Mouse (Mus musculus) cerebellum, adult 2 months (tissue): ENCODE results near the gene Smarcd3. TPM values are rescaled to one million over a fixed set of nuclear protein-coding genes. Genes with fewer than 3 reads are reported as not detected.
"Not testable (repeated sequence)": the region's sequence is repeated elsewhere in the genome, so short reads cannot be mapped to it uniquely, and the experiment has no call there.

Source experiments
- DNase-seq, 2 experiments: peaks; one replicate each; pipeline ENCODE4 v3.0.0; 2021
- H3K27ac ChIP-seq: fragments of 200-500 bp; 2 replicates; pipeline ENCODE4 v1.5.1; 2012; ENCODE audit warnings: low read length, control low read depth, inconsistent platforms; ENCODE audit not compliant: insufficient read depth
- H3K27me3 ChIP-seq: fragments of 200-500 bp; 2 replicates; pipeline ENCODE4 v1.6.1; 2012; ENCODE audit warnings: inconsistent platforms, mild to moderate bottlenecking, low read length, moderate library complexity; ENCODE audit not compliant: control insufficient read depth, insufficient read depth
- H3K4me1 ChIP-seq: fragments of 200-500 bp; 2 replicates; pipeline ENCODE4 v1.6.1; 2011; ENCODE audit warnings: low read length; ENCODE audit not compliant: control insufficient read depth, insufficient read depth
- H3K4me3 ChIP-seq: fragments of 200-500 bp; replicated peaks from 2 replicates; pipeline ENCODE3; 2011; ENCODE audit warnings: mild to moderate bottlenecking, low read depth, low read length, control low read depth; ENCODE audit not compliant: insufficient read depth
- CTCF ChIP-seq: fragments of 200-500 bp; IDR thresholded peaks from 2 replicates; pipeline ENCODE4 v1.5.1; 2011; ENCODE audit warnings: low read depth, mild to moderate bottlenecking, control low read depth, low read length, moderate library complexity, borderline replicate concordance; ENCODE audit not compliant: insufficient read depth
- POLR2A ChIP-seq: fragments of 200-500 bp; IDR thresholded peaks from 2 replicates; pipeline ENCODE4 v1.6.1; 2011; ENCODE audit warnings: low read length, control low read depth, borderline replicate concordance; ENCODE audit not compliant: insufficient read depth
- WGBS: fragments of 180-500 bp; shearing (Covaris S2); methylation state at CpG from one replicate; pipeline ENCODE4 v1.1.7; 2018; 5-methylcytosine and 5-hydroxymethylcytosine counted together
- polyA plus RNA-seq: library from polyadenylated mRNA; depleted of rRNA; stranded (reverse); fragments of >200 nt; gene quantifications from 2 replicates; pipeline ENCODE4 v1.2.3, GENCODE M21; 2012

Gene Smarcd3
- polyA plus RNA-seq, 1 experiment = 102 TPM

DNA sequence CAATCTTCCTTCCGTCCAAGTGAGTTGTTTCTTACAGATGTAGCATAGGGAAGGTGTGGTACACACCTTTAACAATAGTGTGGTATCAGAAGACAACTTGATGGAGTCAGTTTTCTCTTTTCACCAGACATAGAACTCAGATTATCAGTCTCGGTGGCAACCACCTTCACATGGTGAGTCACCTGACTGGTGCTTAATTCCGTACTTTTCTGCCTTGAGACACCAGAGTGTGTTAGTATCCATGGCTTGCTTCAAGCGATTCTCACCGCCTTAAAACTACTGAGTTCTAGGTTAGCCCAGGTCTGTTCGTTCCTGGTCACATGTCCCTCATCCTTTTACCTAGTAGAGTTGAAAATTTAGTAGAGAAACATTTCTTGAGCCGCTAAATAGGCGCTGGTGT is 38.1 kb downstream of the Smarcd3 start:
- no peak for DNase-seq
- TF ChIP-seq POLR2A (no peak), CTCF (no peak)
- H3K27me3 ChIP-seq = no peaks in the 10 kb centered on the region
- H3K4me3 ChIP-seq = peak overlapping the region; percentile 84
- 9% methylated on average over 8 of the region's 8 CpGs for WGBS
- peak overlapping the region; percentile 21; the same call in 1 of the 2 replicates for H3K27ac ChIP-seq
- H3K4me1 ChIP-seq = peaks cover 13% of the 10 kb centered on the region

DNA sequence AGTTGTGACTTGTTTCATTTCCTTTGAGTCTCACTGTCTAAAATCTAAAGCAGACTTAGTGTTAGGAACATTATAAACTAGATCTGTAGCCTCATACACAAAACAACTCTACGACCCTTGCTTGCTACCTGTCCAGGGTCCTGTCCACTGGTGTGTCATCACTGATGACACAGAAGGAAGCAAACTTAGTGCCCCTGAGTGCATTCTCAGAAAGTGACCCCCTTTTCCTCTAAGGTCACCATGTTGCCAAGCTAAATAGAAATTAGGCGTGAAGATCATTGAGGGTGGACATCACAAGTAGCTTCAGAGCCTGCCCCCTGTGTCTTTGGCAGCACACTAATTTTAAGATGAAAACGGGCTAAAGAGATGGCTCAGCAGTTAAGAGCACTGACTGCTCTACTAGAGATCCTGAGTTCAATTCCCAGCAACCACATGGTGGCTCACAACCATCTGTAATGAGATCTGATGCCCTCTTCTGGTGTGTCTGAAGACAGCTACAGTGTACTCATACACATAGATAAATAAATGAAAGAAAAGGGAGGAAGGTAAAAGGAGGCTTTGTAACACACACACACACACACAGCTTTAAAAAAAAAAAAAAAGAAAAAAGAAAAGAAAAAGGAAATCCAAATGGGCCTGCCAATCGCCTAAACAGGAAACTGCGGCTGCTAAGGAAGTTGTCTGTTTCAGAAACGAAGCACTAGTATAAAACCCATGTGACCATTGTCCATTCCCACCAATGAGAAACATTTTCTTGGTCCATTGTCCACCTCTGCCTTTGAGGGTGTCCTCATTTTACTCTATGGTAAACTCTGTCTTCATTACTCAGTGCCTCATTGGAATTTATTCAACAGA is 45.9 kb downstream of the Smarcd3 start:
- H3K27ac ChIP-seq = no peak overlapping the region
- WGBS = 68% methylated on average over 6 of the region's 6 CpGs
- H3K4me3 ChIP-seq = no peak overlapping the region
- H3K4me1 ChIP-seq = no peaks in the 10 kb centered on the region
- H3K27me3 ChIP-seq = no peaks in the 10 kb centered on the region
- TF ChIP-seq CTCF = no peak
- no peak for TF ChIP-seq POLR2A
- DNase-seq = no peak

- peak; percentile 100 for DNase-seq
- H3K4me3 ChIP-seq = peak within 1 kb of the TSS; percentile 86
- H3K27ac ChIP-seq = peak within 1 kb of the TSS; percentile 63
- WGBS = under 1% methylated on average over 48 of the region's 48 CpGs
- no peak for TF ChIP-seq CTCF
- TF ChIP-seq POLR2A = peak; percentile 88
- H3K27me3 ChIP-seq = no peaks in the 10 kb centered on the region
- H3K4me1 ChIP-seq = no peaks in the 10 kb centered on the region
Observed at GRCm38 (mm10) chr5:24577183-24577929, 46.9 kb downstream of the Smarcd3 start, which contains the start of gene Abcf2. Abcf2 (minus strand) TSS chr5:24577467.

DNA sequence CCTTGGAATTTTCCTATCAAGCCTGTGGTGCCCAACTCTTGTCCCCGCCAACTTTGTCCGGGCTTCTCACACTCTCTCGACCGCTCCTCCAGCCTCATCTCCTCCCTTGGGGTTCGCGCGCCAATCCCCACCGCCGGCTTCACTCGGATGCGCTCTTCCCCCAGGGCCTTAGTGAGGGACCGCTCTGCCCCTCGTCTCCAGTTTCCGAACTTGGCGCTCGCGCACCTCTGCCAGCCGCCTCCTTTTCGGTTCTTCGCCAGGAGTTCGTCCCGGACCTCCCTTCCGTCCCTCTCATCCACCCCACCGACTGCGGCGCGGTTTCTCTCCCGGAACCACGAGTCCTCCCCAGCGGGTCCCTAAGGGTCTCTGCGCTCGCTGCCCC is 47.4 kb downstream of the Smarcd3 start:
- no peak for DNase-seq
- Histone ChIP-seq H3K27me3 (no peaks in the 10 kb centered on the region), H3K4me1 (no peaks in the 10 kb centered on the region), H3K27ac (no peak overlapping the region), H3K4me3 (peak overlapping the region; percentile 85)
- TF ChIP-seq POLR2A (no peak), CTCF (no peak)
- WGBS = 1% methylated on average over 32 of the region's 32 CpGs

DNA sequence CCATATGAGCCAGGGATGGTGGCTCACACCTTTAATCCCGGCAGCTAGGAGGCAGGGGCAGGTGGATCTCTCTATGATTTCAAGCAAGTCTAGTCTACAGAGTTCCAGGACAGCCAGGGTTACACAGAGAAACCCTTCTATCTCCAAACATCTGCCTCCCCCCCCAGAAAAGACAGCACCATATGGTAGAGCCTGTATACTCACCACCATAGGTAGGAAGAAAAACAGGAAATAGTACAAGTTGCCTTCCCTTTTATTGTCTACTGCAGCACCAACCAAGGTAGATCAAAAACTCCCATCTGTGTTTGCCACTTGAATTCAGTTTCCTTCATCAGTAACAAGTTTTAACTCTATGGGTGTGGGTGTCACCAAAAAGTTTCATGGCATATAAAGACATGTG is 48.3 kb downstream of the Smarcd3 start:
- no peak for DNase-seq
- H3K4me1 ChIP-seq = no peaks in the 10 kb centered on the region
- TF ChIP-seq POLR2A = no peak
- TF ChIP-seq CTCF = no peak
- no peak overlapping the region for H3K4me3 ChIP-seq
- H3K27me3 ChIP-seq = no peaks in the 10 kb centered on the region
- 84% methylated on average over 1 of the region's 1 CpGs for WGBS
- no peak overlapping the region for H3K27ac ChIP-seq

GRCm38 (mm10) chr5:24556709-24557108 is 67.5 kb downstream of the Smarcd3 start, which contains the start of gene 4931409K22Rik:
4931409K22Rik (minus strand) TSS chr5:24556809.
- DNase-seq = no peak
- Histone ChIP-seq H3K4me1 (no peaks in the 10 kb centered on the region), H3K4me3 (no peak within 1 kb of the TSS), H3K27me3 (no peaks in the 10 kb centered on the region), H3K27ac (no peak within 1 kb of the TSS)
- no peak for TF ChIP-seq POLR2A
- no peak for TF ChIP-seq CTCF
- WGBS = 80% methylated on average over 2 of the region's 2 CpGs

- not testable (repeated sequence) for H3K4me3 ChIP-seq, H3K27ac ChIP-seq, H3K27me3 ChIP-seq, H3K4me1 ChIP-seq, DNase-seq
- WGBS = 96% methylated on average over 7 of the region's 7 CpGs
Observed at GRCm38 (mm10) chr5:24555335-24555734, 68.9 kb downstream of the Smarcd3 start.
